Mouse (Mus musculus): ENCODE results near the gene A430078G23Rik.
"Not testable (repeated sequence)": the region's sequence is repeated elsewhere in the genome, so short reads cannot be mapped to it uniquely, and the experiment has no call there.

The A430078G23Rik gene

GRCm38 (mm10) chr8:3353189-3353810, at the start of gene A430078G23Rik:
TSS of gene A430078G23Rik (plus strand) at chr8:3353415.
- ATAC-seq (ENCODE audit: insufficient number of reproducible peaks, low FRiP score, low TSS enrichment), result no peak

GRCm38 (mm10) chr8:3308205-3308800, 44.9 kb upstream of the A430078G23Rik start:
- ATAC-seq (ENCODE audit: insufficient number of reproducible peaks, low FRiP score, low TSS enrichment), result not testable (repeated sequence)

- ATAC-seq (ENCODE audit: insufficient number of reproducible peaks, low FRiP score, low TSS enrichment), result no peak
Measured at GRCm38 (mm10) chr8:3309636-3310035, 43.6 kb upstream of the A430078G23Rik start.

GRCm38 (mm10) chr8:3311482-3311881, 41.7 kb upstream of the A430078G23Rik start:
- ATAC-seq (ENCODE audit: insufficient number of reproducible peaks, low FRiP score, low TSS enrichment), result no peak

- not testable (repeated sequence) for ATAC-seq (ENCODE audit: insufficient number of reproducible peaks, low FRiP score, low TSS enrichment)
Measured at GRCm38 (mm10) chr8:3313417-3313816, 39.8 kb upstream of the A430078G23Rik start.

GRCm38 (mm10) chr8:3313843-3314242, 39.4 kb upstream of the A430078G23Rik start:
- ATAC-seq (ENCODE audit: insufficient number of reproducible peaks, low FRiP score, low TSS enrichment), result no peak

- ATAC-seq (ENCODE audit: insufficient number of reproducible peaks, low FRiP score, low TSS enrichment), result no peak
Measured at GRCm38 (mm10) chr8:3314345-3314744, 38.9 kb upstream of the A430078G23Rik start.

- ATAC-seq (ENCODE audit: insufficient number of reproducible peaks, low FRiP score, low TSS enrichment), result no peak
Measured at GRCm38 (mm10) chr8:3316585-3316984, 36.6 kb upstream of the A430078G23Rik start.

- ATAC-seq (ENCODE audit: insufficient number of reproducible peaks, low FRiP score, low TSS enrichment), result not testable (repeated sequence)
Measured at GRCm38 (mm10) chr8:3319267-3319666, 33.9 kb upstream of the A430078G23Rik start.

GRCm38 (mm10) chr8:3324253-3324652, 29.0 kb upstream of the A430078G23Rik start:
- ATAC-seq (ENCODE audit: insufficient number of reproducible peaks, low FRiP score, low TSS enrichment), result no peak

GRCm38 (mm10) chr8:3327056-3327455, 26.2 kb upstream of the A430078G23Rik start:
- no peak for ATAC-seq (ENCODE audit: insufficient number of reproducible peaks, low FRiP score, low TSS enrichment)

- no peak for ATAC-seq (ENCODE audit: insufficient number of reproducible peaks, low FRiP score, low TSS enrichment)
Measured at GRCm38 (mm10) chr8:3327538-3328245, 25.5 kb upstream of the A430078G23Rik start.

- no peak for ATAC-seq (ENCODE audit: insufficient number of reproducible peaks, low FRiP score, low TSS enrichment)
Measured at GRCm38 (mm10) chr8:3330662-3331061, 22.6 kb upstream of the A430078G23Rik start.

- ATAC-seq (ENCODE audit: insufficient number of reproducible peaks, low FRiP score, low TSS enrichment), result no peak
Measured at GRCm38 (mm10) chr8:3331692-3332091, 21.5 kb upstream of the A430078G23Rik start.

- no peak for ATAC-seq (ENCODE audit: insufficient number of reproducible peaks, low FRiP score, low TSS enrichment)
Measured at GRCm38 (mm10) chr8:3335881-3336280, 17.3 kb upstream of the A430078G23Rik start.

GRCm38 (mm10) chr8:3336658-3337524, 16.3 kb upstream of the A430078G23Rik start:
- ATAC-seq (ENCODE audit: insufficient number of reproducible peaks, low FRiP score, low TSS enrichment), result no peak

- not testable (repeated sequence) for ATAC-seq (ENCODE audit: insufficient number of reproducible peaks, low FRiP score, low TSS enrichment)
Measured at GRCm38 (mm10) chr8:3337525-3337824, 15.7 kb upstream of the A430078G23Rik start.

GRCm38 (mm10) chr8:3337971-3338370, 15.2 kb upstream of the A430078G23Rik start:
- ATAC-seq (ENCODE audit: insufficient number of reproducible peaks, low FRiP score, low TSS enrichment), result no peak

- not testable (repeated sequence) for ATAC-seq (ENCODE audit: insufficient number of reproducible peaks, low FRiP score, low TSS enrichment)
Measured at GRCm38 (mm10) chr8:3340711-3341110, 12.5 kb upstream of the A430078G23Rik start.

GRCm38 (mm10) chr8:3345337-3345736, 7.9 kb upstream of the A430078G23Rik start:
- ATAC-seq (ENCODE audit: insufficient number of reproducible peaks, low FRiP score, low TSS enrichment), result no peak

Measured in cerebellum, adult (tissue).